Mouse (Mus musculus): ENCODE results near the gene Neurod6. TPM values are rescaled to one million over a fixed set of nuclear protein-coding genes. Genes with fewer than 3 reads are reported as not detected.

Gene Neurod6
- total RNA-seq, 4 experiments from 2014 or later: not detected

GRCm38 (mm10) chr6:55646824-55647560 is 34.1 kb downstream of the Neurod6 start:
- DNase-seq (ENCODE audit: low spot score): no peak

DNA sequence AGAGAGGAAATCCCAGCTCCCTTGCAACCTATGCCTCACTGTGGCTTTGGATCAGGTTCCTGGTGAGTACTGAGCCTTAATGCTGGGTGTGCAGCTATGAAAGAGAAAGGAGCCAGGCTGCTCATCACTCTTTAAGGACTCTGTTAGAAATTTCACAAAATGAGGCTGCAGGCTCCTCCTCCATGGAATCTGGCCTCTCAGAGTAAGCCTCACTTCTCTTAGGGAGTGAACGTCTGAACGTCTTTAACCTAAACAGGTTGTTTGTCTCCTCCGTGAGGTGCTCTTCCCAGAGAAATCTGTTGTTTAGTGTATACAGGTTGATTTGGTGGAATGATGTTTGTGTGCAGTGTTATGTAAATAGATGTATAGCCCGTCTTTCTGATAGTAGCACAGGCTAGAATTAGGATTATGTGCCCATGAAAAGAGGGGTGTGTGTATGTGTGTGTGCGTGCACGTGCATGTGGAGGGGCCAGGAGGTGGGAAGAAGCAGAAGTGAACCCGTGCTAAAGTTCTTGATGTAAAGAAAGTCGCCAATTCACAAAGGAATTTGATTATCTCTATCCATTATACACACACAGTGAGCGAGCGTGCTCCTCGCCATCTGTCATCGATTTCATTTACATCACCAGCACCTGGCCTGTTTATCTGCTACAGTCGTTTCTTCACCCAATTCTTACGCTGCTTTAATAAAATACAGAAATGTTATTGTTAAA is 34.8 kb downstream of the Neurod6 start:
- DNase-seq (ENCODE audit: low spot score): no peak

DNA sequence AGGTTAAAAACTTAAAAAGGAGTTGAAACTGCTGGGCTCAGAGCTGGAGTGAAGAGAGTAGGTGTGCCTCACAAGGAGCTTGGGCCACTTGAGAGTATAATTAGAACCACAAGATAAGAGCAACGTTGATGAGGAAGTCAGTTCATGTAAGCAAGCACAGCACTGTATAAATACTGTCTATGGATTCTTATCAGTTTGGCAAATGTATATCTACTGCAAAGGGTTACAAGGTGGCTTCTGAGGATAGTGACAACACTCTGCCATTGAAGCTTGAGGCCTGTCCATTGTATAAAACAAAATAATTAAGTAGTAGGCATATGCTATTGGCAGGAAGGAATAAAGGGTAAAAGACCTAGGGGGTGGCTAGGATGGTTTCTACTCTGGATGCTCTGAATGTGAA is 46.4 kb downstream of the Neurod6 start:
- DNase-seq (ENCODE audit: low spot score): no peak

Other genes starting within 250 kb of the Neurod6 start
- gene Adcyap1r1, start 229.3 kb downstream of the Neurod6 start, total RNA-seq (2022): 1 to 10 TPM; 5.1 to 5.8 (median 5.4) TPM
- gene Itprid1, start 155.6 kb upstream of the Neurod6 start, total RNA-seq (2022): not detected

Data from heart, adult 8-10 months (tissue).